Mouse (Mus musculus): ENCODE measurements around the gene Emx1.

Gene Emx1

GRCm38 (mm10) chr6:85230762-85231161 is 43.5 kb downstream of the Emx1 start:
- no peak for ATAC-seq (ENCODE audit: low TSS enrichment)

- peak; percentile 31; the same call in 1 of the 2 replicates for ATAC-seq (ENCODE audit: low TSS enrichment)
Observed at GRCm38 (mm10) chr6:85231469-85231868, 44.2 kb downstream of the Emx1 start.

GRCm38 (mm10) chr6:85232045-85232444 is 44.8 kb downstream of the Emx1 start:
- no peak for ATAC-seq (ENCODE audit: low TSS enrichment)

GRCm38 (mm10) chr6:85232836-85233623 is 45.8 kb downstream of the Emx1 start:
- ATAC-seq (ENCODE audit: low TSS enrichment): 0 out of 2 replicates have a peak, but pooled peaks have one; percentile 21

- no peak for ATAC-seq (ENCODE audit: low TSS enrichment)
Observed at GRCm38 (mm10) chr6:85234796-85235195, 47.6 kb downstream of the Emx1 start.

GRCm38 (mm10) chr6:85237001-85237400 is 49.8 kb downstream of the Emx1 start:
- ATAC-seq (ENCODE audit: low TSS enrichment): peak; percentile 35

- no peak; the same call in none of the 2 replicates for ATAC-seq (ENCODE audit: low TSS enrichment)
Observed at GRCm38 (mm10) chr6:85237595-85238337, 50.5 kb downstream of the Emx1 start.

- 0 out of 2 replicates have a peak, but pooled peaks have one; percentile 48 for ATAC-seq (ENCODE audit: low TSS enrichment)
Observed at GRCm38 (mm10) chr6:85239044-85239489, 51.8 kb downstream of the Emx1 start.

- ATAC-seq (ENCODE audit: low TSS enrichment): no peak
Observed at GRCm38 (mm10) chr6:85249821-85250220, 62.6 kb downstream of the Emx1 start.

- no peak for ATAC-seq (ENCODE audit: low TSS enrichment)
Observed at GRCm38 (mm10) chr6:85250811-85251241, 63.6 kb downstream of the Emx1 start.

- peak; percentile 64 for ATAC-seq (ENCODE audit: low TSS enrichment)
Observed at GRCm38 (mm10) chr6:85252251-85253058, 65.2 kb downstream of the Emx1 start.

- ATAC-seq (ENCODE audit: low TSS enrichment): peak; percentile 39
Observed at GRCm38 (mm10) chr6:85253275-85253674, 66.0 kb downstream of the Emx1 start.
